Mouse (Mus musculus) heart, adult 2 months (tissue): ENCODE measurements at regions not wholly inside any gene's neighbourhood (a gene's known extent, or its start where the extent isn't known, plus 50 kb on each side); places are given as distances from the start of the nearest gene placed in this dataset.
A peak's percentile ranks its signal among the peaks of the same experiment; 100 is the strongest.

Experiments used
- DNase-seq, 2 experiments: peaks; one replicate each; pipeline ENCODE4 v3.0.0; 2021
- H3K27ac ChIP-seq: fragments of 200-600 bp; 2 replicates; pipeline ENCODE4 v1.8.1; 2022
- H3K27me3 ChIP-seq: fragments of 200-500 bp; 2 replicates; pipeline ENCODE4 v1.6.1; 2012; ENCODE audit warnings: mild to moderate bottlenecking, low read length, inconsistent platforms, mixed read lengths; ENCODE audit not compliant: control insufficient read depth, insufficient read depth
- H3K36me3 ChIP-seq: fragments of 200-500 bp; 2 replicates; pipeline ENCODE4 v1.6.1; 2012; ENCODE audit warnings: low read length, inconsistent platforms; ENCODE audit not compliant: control insufficient read depth, insufficient read depth
- H3K4me1 ChIP-seq: fragments of 200-500 bp; 2 replicates; pipeline ENCODE4 v1.6.1; 2011; ENCODE audit warnings: low read length; ENCODE audit not compliant: control insufficient read depth, insufficient read depth
- H3K4me3 ChIP-seq: fragments of 200-600 bp; 2 replicates; pipeline ENCODE4 v1.8.1; 2022
- H3K79me2 ChIP-seq: fragments of 200-500 bp; replicated peaks from 2 replicates; pipeline ENCODE4 v1.6.1; 2012; ENCODE audit warnings: mild to moderate bottlenecking, inconsistent platforms, low read length, moderate library complexity, mixed read lengths; ENCODE audit not compliant: control insufficient read depth, insufficient read depth
- H3K9ac ChIP-seq: fragments of 200-500 bp; 2 replicates; pipeline ENCODE4 v1.6.1; 2012; ENCODE audit warnings: low read depth, mild to moderate bottlenecking, control low read depth, inconsistent platforms, low read length, mixed read lengths
- CTCF ChIP-seq: fragments of 200-600 bp; IDR thresholded peaks from 2 replicates; pipeline ENCODE4 v1.8.1; 2022; ENCODE audit warnings: antibody characterized with exemption, mild to moderate bottlenecking, moderate library complexity
- EP300 ChIP-seq: fragments of 200-500 bp; IDR thresholded peaks from 2 replicates; pipeline ENCODE4 v1.6.1; 2011; ENCODE audit warnings: low read depth, low read length, control low read depth; ENCODE audit not compliant: insufficient read depth
- POLR2A ChIP-seq: fragments of 200-500 bp; IDR thresholded peaks from 2 replicates; pipeline ENCODE4 v1.6.1; 2011; ENCODE audit warnings: mild to moderate bottlenecking, low read depth, low read length, control low read depth; ENCODE audit not compliant: insufficient read depth
- WGBS: fragments of 180-500 bp; shearing (Covaris S2); methylation state at CpG from one replicate; pipeline ENCODE4 v1.1.7; 2018; 5-methylcytosine and 5-hydroxymethylcytosine counted together
- intact Hi-C: fragments of 180-260 bp; cut with DNase I; formaldehyde crosslinking; loops from one replicate; pipeline ENCODE4 v1.15.1; 2025

- Histone ChIP-seq H3K9ac (no peak overlapping the region), H3K36me3 (no peaks in the 10 kb centered on the region), H3K4me3 (no peak overlapping the region), H3K27ac (no peak overlapping the region), H3K79me2 (no peaks in the 10 kb centered on the region), H3K27me3 (no peaks in the 10 kb centered on the region), H3K4me1 (no peaks in the 10 kb centered on the region)
- TF ChIP-seq POLR2A (no peak), CTCF (no peak), EP300 (no peak)
- intact Hi-C loops = no loop called here
- DNase-seq = no peak
- 50% methylated on average over 4 of the region's 4 CpGs for whole genome bisulfite sequencing
These were observed 352.5 kb downstream of the Cbln4 start for GRCm38 (mm10) chr2:171690781-171691180.

DNA sequence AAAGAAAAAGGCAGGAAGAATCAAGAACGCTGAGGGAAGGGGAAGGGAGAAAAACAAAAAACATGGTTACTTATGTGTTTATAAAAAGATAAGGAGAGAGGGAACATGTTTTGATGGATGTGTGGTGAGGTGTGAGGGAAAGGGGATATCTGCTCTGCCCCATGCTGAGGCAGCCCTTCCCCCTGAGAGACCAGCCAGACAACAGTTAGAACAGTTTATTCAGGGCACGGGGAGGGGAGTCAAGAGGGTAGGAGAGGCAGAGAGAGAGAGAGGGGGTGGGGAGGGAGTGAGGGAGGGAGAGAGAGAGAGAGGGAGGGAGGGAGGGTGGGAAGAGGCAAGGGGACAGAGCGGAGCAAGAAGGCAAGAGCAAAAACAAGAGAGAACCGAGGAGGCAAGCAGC, 354.2 kb downstream of the Cbln4 start:
- WGBS = 27% methylated on average over 4 of the region's 4 CpGs
- Histone ChIP-seq H3K27me3 (no peaks in the 10 kb centered on the region), H3K79me2 (no peaks in the 10 kb centered on the region), H3K4me3 (no peak overlapping the region), H3K36me3 (no peaks in the 10 kb centered on the region), H3K27ac (no peak overlapping the region), H3K4me1 (no peaks in the 10 kb centered on the region), H3K9ac (no peak overlapping the region)
- TF ChIP-seq EP300 (no peak), POLR2A (no peak), CTCF (no peak)
- intact Hi-C loops = no loop called here
- DNase-seq = no peak

GRCm38 (mm10) chr2:171677998-171678397, 365.3 kb downstream of the Cbln4 start:
- Histone ChIP-seq H3K4me3 (no peak overlapping the region), H3K27ac (peak overlapping the region; percentile 26; the same call in 1 of the 2 replicates)
- 29% methylated on average over 2 of the region's 2 CpGs for WGBS

GRCm38 (mm10) chr2:171677128-171677527, 366.1 kb downstream of the Cbln4 start:
- Histone ChIP-seq H3K36me3 (no peaks in the 10 kb centered on the region), H3K79me2 (no peaks in the 10 kb centered on the region), H3K27ac (no peak overlapping the region; the same call in 1 of the 2 replicates), H3K4me1 (peaks cover 6% of the 10 kb centered on the region), H3K27me3 (no peaks in the 10 kb centered on the region), H3K9ac (no peak overlapping the region), H3K4me3 (no peak overlapping the region)
- intact Hi-C loops = loop anchor here (5.0 kb wide), 1 partner anchor 45 kb away; no protein-coding TSS in a partner anchor
- no peak for DNase-seq
- TF ChIP-seq EP300 (no peak), POLR2A (no peak)
- WGBS = 46% methylated on average over 7 of the region's 7 CpGs

More at GRCm38 (mm10) chr2:171677998-171678397, 365.3 kb downstream of the Cbln4 start:
- Histone ChIP-seq H3K36me3 (no peaks in the 10 kb centered on the region), H3K4me1 (peaks cover 6% of the 10 kb centered on the region), H3K27me3 (no peaks in the 10 kb centered on the region), H3K79me2 (no peaks in the 10 kb centered on the region), H3K9ac (no peak overlapping the region)
- TF ChIP-seq EP300 = no peak
- no peak for TF ChIP-seq POLR2A
- no peak for TF ChIP-seq CTCF
- intact Hi-C loops = loop anchor here (5.0 kb wide), 1 partner anchor 46 kb away; no protein-coding TSS in a partner anchor
- no peak for DNase-seq

DNA sequence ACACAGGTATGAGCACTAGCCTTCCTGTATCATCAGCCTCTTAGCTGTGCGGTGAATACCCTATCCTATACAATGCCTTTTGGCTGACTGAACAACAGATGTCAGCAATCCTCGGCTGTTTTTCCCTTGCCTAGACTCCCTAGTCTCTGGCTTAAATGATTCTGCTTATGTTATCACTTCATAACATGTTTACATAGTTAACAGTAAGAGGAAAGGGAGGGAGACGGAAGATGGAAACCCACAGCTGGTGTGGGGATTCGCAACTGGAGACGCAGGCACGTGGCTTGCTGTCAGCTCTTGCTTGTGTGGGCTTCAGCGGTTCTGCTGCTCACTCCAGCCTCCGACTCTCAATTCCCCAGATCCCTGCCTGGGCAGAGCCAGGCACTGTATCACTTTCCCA, 367.2 kb downstream of the Cbln4 start:
- H3K27ac ChIP-seq = peak overlapping the region; percentile 40; the same call in 1 of the 2 replicates
- no peaks in the 10 kb centered on the region for H3K27me3 ChIP-seq
- H3K79me2 ChIP-seq = no peaks in the 10 kb centered on the region
- no peaks in the 10 kb centered on the region for H3K36me3 ChIP-seq
- H3K9ac ChIP-seq = no peak overlapping the region
- no peak for TF ChIP-seq CTCF
- no peak for TF ChIP-seq EP300
- no peak for TF ChIP-seq POLR2A
- 29% methylated on average over 8 of the region's 8 CpGs for WGBS
- intact Hi-C loops = loop anchor here (5.0 kb wide), 1 partner anchor 44 kb away; no protein-coding TSS in a partner anchor
- H3K4me1 ChIP-seq = peaks cover 6% of the 10 kb centered on the region
- H3K4me3 ChIP-seq = no peak overlapping the region
- DNase-seq = peak in 1 of 2 experiments; percentile 17

DNA sequence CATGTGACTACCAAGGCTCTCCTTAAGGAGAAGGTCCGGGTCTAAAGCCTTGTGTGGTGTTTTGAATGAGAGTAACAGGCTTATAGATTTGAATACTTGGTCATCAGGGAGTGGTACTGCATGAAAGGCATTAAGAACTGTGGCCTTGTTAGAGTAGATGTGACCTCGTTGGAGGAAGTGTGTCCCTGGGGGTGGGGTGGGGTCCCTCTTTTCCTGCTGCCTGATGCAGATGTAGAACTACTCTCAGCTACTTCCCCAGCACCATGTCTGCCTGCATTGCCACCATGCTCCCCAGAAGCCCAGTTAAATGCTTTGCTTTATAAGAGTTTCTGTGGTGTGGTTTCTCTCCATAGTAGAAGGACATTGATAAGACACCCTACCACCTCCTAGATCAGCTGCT, 367.9 kb downstream of the Cbln4 start:
- Histone ChIP-seq H3K4me3 (no peak overlapping the region), H3K36me3 (no peaks in the 10 kb centered on the region), H3K27me3 (no peaks in the 10 kb centered on the region), H3K79me2 (no peaks in the 10 kb centered on the region), H3K4me1 (peaks cover 6% of the 10 kb centered on the region), H3K9ac (no peak overlapping the region), H3K27ac (peak overlapping the region; percentile 40)
- TF ChIP-seq POLR2A (no peak), EP300 (no peak), CTCF (no peak)
- 45% methylated on average over 2 of the region's 2 CpGs for WGBS
- peak; percentile 19 to 24 for DNase-seq
- intact Hi-C loops = loop anchor here (5.0 kb wide), 1 partner anchor 43 kb away; no protein-coding TSS in a partner anchor
